Mouse (Mus musculus) forebrain, embryonic 12.5 days (tissue): ENCODE data around the gene Mrpl34. TPM values are rescaled to one million over a fixed set of nuclear protein-coding genes. Genes with fewer than 3 reads are reported as not detected.

Experiments used
- ATAC-seq: fragments of 200-750 bp; cut with Nextera tagmentation; 2 replicates; pipeline ENCODE4 v1.8.0; 2017; ENCODE audit warnings: moderate TSS enrichment; ENCODE audit not compliant: low FRiP score
- H3K27ac ChIP-seq: fragments of 300-500 bp; sonication (generic); 2 replicates; pipeline ENCODE4 v1.5.1; 2016; ENCODE audit warnings: mild to moderate bottlenecking
- H3K27me3 ChIP-seq: fragments of 300-500 bp; sonication (generic); 2 replicates; pipeline ENCODE4 v1.6.1; 2016; ENCODE audit warnings: mild to moderate bottlenecking
- H3K36me3 ChIP-seq: fragments of 300-500 bp; sonication (generic); replicated peaks from 2 replicates; pipeline ENCODE4 v1.6.1; 2016; ENCODE audit warnings: mild to moderate bottlenecking
- H3K4me1 ChIP-seq: fragments of 300-500 bp; sonication (generic); 2 replicates; pipeline ENCODE4 v1.6.1; 2016
- H3K4me2 ChIP-seq: fragments of 300-500 bp; sonication (generic); 2 replicates; pipeline ENCODE4 v1.6.1; 2016; ENCODE audit warnings: mild to moderate bottlenecking, moderate library complexity
- H3K4me3 ChIP-seq: fragments of 300-500 bp; sonication (generic); replicated peaks from 2 replicates; pipeline ENCODE4 v1.5.1; 2016; ENCODE audit warnings: mild to moderate bottlenecking
- H3K9ac ChIP-seq: fragments of 300-500 bp; sonication (generic); 2 replicates; pipeline ENCODE4 v1.6.1; 2016; ENCODE audit warnings: mild to moderate bottlenecking
- H3K9me3 ChIP-seq: fragments of 300-500 bp; sonication (generic); 2 replicates; pipeline ENCODE4 v1.6.1; 2016
- WGBS: fragments of 180-500 bp; shearing (Covaris S2); methylation state at CpG from one replicate; pipeline ENCODE4 v1.1.7; 2016; 5-methylcytosine and 5-hydroxymethylcytosine counted together
- polyA plus RNA-seq: library from polyadenylated mRNA; unstranded; fragments of >200 nt; fragmentation: Nextera tagmentation; extraction: Ambion mirVana; gene quantifications from 2 replicates; pipeline ENCODE4 v1.2.1, GENCODE M21; 2016

Gene Mrpl34
- polyA plus RNA-seq, 1 experiment from 2014 or later = 207 TPM

DNA sequence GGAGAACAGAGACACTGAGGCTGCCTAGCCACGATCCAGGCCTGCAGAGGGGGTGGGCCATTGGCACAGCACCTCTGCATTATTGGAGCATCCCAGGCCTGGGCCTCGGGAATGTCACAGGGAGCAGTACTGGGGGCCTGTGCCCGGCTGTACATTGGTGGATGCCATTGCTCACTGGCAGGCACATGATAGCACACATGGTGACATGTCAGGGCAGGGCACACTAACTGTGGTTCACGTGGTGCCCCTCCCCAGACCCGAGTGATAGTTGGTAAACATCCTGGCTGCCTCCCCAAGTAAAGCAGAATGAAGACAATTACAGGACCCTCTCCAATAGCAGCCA lies 6.1 kb downstream of the Mrpl34 start:
- Histone ChIP-seq H3K27me3 (no peaks in the 10 kb centered on the region), H3K27ac (no peak overlapping the region), H3K4me2 (no peak overlapping the region), H3K4me1 (peaks cover 23% of the 10 kb centered on the region), H3K9ac (no peak overlapping the region; the same call in 1 of the 2 replicates), H3K4me3 (no peak overlapping the region), H3K36me3 (peaks cover 51% of the 10 kb centered on the region), H3K9me3 (no peaks in the 10 kb centered on the region)
- 90% methylated on average over 5 of the region's 5 CpGs for WGBS
- ATAC-seq = no peak

DNA sequence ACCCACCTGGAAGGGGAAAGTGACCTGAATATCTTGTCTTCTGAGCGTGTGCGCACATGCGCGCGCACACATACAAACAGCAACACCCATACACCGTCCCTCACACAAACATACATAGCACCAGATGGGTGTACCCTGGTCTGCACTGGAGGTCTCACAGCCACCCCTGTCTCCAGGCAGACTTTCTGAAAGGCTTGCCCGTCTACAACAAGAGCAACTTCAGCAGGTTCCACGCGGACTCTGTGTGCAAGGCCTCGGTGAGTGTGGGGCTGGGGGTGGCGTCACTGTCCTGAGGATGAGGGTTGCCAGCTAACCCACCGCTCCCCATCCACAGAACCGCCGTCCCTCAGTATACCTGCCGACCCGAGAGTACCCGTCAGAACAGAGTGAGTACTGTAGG lies 7.1 kb downstream of the Mrpl34 start:
- no peak for ATAC-seq
- peaks cover 47% of the 10 kb centered on the region for H3K36me3 ChIP-seq

DNA sequence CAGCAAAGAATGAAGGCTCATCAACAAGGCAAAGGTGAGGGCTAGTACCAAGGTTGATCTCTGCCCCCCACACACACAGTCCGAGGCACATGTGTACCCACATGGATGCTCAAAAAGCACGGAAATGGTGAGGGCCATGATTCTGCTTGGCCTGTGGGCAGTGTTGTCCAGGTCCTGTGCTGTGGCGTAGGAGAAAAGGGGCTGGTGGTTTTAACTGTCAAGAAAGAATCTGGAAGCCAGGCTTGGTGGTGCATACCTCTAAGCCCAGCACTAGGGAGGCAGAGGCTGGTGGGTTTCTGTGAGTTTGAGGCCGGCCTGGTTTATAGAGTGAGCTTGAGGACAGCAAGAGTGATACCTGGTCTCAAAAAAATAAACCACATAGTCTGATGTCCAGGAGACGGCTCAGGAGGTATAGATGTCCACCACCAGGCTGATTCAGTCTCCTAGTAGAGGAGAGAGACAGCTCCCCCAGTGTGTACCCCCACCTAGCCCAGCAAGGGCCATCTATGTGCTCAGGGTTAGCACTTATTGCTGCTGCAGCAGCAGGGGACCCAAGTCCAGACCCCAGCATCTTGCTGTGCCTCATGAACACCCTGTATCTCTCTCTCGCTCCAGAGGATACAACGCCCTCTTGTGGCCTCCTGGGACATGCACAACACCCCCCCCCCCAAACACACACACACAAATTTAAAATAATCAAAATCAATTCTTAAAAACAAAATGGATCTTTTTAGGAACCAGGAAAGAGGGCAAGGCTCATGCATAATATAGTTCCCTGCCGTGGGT lies 8.0 kb downstream of the Mrpl34 start:
- Histone ChIP-seq H3K9me3 (no peaks in the 10 kb centered on the region), H3K4me2 (no peak overlapping the region), H3K36me3 (peaks cover 50% of the 10 kb centered on the region), H3K9ac (no peak overlapping the region), H3K4me1 (peaks cover 37% of the 10 kb centered on the region), H3K4me3 (no peak overlapping the region), H3K27me3 (no peaks in the 10 kb centered on the region), H3K27ac (no peak overlapping the region)
- whole genome bisulfite sequencing = 82% methylated on average over 8 of the region's 8 CpGs
- no peak for ATAC-seq

More for the DNA sequence above, 7.1 kb downstream of the Mrpl34 start:
- no peak overlapping the region for H3K27ac ChIP-seq
- no peak overlapping the region for H3K4me3 ChIP-seq
- peaks cover 27% of the 10 kb centered on the region for H3K4me1 ChIP-seq
- H3K4me2 ChIP-seq = no peak overlapping the region
- H3K9ac ChIP-seq = no peak overlapping the region
- no peaks in the 10 kb centered on the region for H3K27me3 ChIP-seq
- WGBS = 96% methylated on average over 17 of the region's 17 CpGs
- H3K9me3 ChIP-seq = no peaks in the 10 kb centered on the region

- no peak overlapping the region for H3K27ac ChIP-seq
- peaks cover 63% of the 10 kb centered on the region for H3K36me3 ChIP-seq
- WGBS = 94% methylated on average over 18 of the region's 18 CpGs
- H3K27me3 ChIP-seq = no peaks in the 10 kb centered on the region
- no peak overlapping the region for H3K9ac ChIP-seq
- no peak for ATAC-seq
- no peak overlapping the region for H3K4me2 ChIP-seq
- H3K9me3 ChIP-seq = no peaks in the 10 kb centered on the region
- peaks cover 34% of the 10 kb centered on the region for H3K4me1 ChIP-seq
- no peak overlapping the region for H3K4me3 ChIP-seq
These were observed 9.6 kb downstream of the Mrpl34 start for GRCm38 (mm10) chr8:71474344-71474743.

DNA sequence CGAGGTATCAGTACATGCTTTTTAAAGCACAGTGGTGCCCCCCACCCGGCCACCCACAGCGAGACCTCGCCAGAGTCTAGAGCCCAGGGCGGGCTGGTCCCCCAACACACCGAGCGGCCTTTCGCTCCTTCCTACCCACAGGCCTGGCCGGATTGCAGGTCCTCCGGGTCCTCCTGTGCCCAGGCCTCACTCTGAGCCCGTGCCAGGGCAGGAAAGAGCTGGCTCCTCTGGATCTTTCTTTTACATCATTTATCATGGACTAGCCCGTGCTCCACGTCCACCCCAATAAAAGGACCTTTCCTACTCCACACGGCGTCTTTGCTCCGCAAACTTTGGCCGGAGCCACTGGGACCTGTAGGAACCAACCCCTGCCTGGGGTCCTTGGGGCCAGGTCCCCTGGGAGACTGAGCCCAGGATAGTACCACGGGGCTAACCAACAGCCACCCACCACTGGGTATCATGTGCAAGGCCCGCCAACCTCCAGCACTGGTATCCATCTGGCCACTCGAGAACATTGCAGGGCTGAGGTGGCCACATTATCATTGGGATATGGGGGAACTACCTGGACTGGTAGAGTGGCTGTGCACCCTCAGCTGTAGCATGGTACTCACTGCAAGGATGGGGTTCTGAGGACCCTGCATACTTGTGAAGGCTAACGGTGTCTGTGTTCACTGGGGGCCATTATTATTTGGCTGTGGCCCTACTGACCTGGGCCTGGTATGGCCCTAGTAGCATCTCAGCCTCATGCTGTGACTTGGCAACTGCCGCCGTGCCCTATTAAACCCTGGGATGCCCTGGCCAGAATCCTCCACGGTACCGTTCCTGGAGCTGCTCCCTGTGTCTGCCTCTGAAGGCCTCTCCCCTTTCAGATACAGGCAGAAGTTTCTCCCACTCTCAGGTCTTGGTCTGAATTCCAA lies 10.3 kb downstream of the Mrpl34 start:
- no peaks in the 10 kb centered on the region for H3K9me3 ChIP-seq
- WGBS = 91% methylated on average over 25 of the region's 25 CpGs
- no peaks in the 10 kb centered on the region for H3K27me3 ChIP-seq
- peaks cover 29% of the 10 kb centered on the region for H3K4me1 ChIP-seq
- H3K36me3 ChIP-seq = peaks cover 70% of the 10 kb centered on the region
- no peak overlapping the region for H3K27ac ChIP-seq
- peak overlapping the region; percentile 90; the same call in 1 of the 2 replicates for H3K4me2 ChIP-seq
- ATAC-seq = no peak
- no peak overlapping the region for H3K9ac ChIP-seq
- no peak overlapping the region for H3K4me3 ChIP-seq

GRCm38 (mm10) chr8:71475702-71476075 lies 10.9 kb downstream of the Mrpl34 start:
- Histone ChIP-seq H3K27ac (peak overlapping the region; percentile 90; the same call in 1 of the 2 replicates), H3K36me3 (peaks cover 76% of the 10 kb centered on the region), H3K27me3 (no peaks in the 10 kb centered on the region), H3K9me3 (no peaks in the 10 kb centered on the region), H3K4me3 (peak overlapping the region; percentile 64), H3K4me2 (peak overlapping the region; percentile 90), H3K4me1 (peaks cover 23% of the 10 kb centered on the region), H3K9ac (peak overlapping the region; percentile 72; the same call in 1 of the 2 replicates)
- peak; percentile 23 for ATAC-seq
- 30% methylated on average over 4 of the region's 4 CpGs for WGBS

DNA sequence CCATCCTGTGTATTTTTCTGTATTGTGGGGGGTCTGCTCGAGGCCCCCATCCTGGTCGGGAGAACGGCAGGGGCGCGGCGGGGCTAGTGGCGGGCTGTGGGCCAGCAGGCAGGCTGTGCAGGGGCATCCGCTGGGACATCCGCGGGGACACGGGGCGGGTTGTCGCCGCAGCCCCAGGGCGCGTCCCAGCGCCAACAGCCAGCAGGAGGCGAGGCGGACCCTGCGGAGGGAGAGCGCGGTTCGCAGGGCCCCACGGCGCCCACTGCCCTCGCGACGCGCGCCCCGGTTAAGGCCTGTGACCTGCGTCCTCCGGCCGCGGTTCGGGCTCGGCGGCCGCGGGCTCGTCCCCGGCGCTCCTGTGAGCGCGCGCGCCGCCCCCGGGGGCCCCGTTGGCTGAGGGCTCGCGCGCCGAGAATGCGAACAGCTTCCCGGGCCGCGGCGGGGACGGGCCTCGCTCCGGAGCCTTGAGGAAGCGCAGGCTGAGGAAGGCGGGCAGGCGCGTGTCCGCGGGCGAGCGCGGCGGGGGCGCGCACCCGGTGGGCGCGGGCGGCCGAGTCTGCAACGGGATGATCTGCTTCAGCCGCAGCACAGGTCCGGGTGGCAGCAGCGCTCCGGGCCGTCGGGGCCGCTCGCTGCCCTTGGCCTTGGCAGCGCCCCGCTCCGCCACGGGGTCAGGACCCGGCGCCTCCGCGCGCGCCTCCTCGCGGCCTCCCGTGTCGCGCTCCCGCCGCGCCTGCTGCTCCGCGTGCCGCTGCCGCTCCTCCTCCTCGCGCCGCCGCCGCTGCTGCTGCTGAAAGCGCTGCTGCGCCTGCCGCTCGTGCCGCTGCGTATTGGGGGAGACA lies 11.6 kb downstream of the Mrpl34 start:
- H3K36me3 ChIP-seq = peaks cover 77% of the 10 kb centered on the region
- ATAC-seq = peak; percentile 63
- peaks cover 22% of the 10 kb centered on the region for H3K4me1 ChIP-seq
- H3K27me3 ChIP-seq = no peaks in the 10 kb centered on the region
- peak overlapping the region; percentile 72 for H3K9ac ChIP-seq
- no peaks in the 10 kb centered on the region for H3K9me3 ChIP-seq
- H3K4me2 ChIP-seq = peak overlapping the region; percentile 90
- peak overlapping the region; percentile 64 for H3K4me3 ChIP-seq
- peak overlapping the region; percentile 90 for H3K27ac ChIP-seq
- WGBS = under 1% methylated on average over 97 of the region's 121 CpGs

- 43% methylated on average over 14 of the region's 14 CpGs for WGBS
- Histone ChIP-seq H3K9ac (peak overlapping the region; percentile 72), H3K36me3 (peaks cover 77% of the 10 kb centered on the region), H3K4me2 (peak overlapping the region; percentile 90), H3K4me1 (peaks cover 25% of the 10 kb centered on the region), H3K27me3 (no peaks in the 10 kb centered on the region; the same call in 1 of the 2 replicates), H3K27ac (peak overlapping the region; percentile 90), H3K9me3 (no peaks in the 10 kb centered on the region), H3K4me3 (peak overlapping the region; percentile 64)
- ATAC-seq = no peak
These were observed 12.6 kb downstream of the Mrpl34 start for GRCm38 (mm10) chr8:71477196-71477845.

DNA sequence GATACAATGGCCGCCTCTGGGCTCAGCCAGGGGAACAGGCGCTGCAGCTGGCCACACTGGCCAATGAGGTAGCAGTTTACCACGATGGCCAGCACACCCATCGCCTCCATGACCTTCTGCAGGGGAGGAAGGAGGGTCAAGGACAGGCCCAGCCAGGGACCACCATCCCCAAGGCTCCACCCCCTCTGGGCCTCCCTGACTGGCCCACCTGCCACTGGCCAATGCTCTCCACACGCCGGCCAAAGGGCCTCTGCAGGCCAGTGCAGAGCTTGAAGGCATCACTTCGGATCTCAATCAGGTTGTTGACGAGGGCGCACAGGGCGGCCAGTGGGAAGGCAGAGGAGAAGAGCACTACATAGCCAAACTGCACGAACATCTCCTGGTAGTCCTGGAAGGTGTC lies 14.2 kb downstream of the Mrpl34 start:
- Histone ChIP-seq H3K4me3 (no peak overlapping the region), H3K9me3 (no peaks in the 10 kb centered on the region), H3K4me1 (peaks cover 32% of the 10 kb centered on the region), H3K4me2 (no peak overlapping the region), H3K27me3 (no peaks in the 10 kb centered on the region; the same call in 1 of the 2 replicates), H3K9ac (0 out of 2 replicates have a peak overlapping the region, but pooled peaks have one; percentile 40), H3K27ac (no peak overlapping the region), H3K36me3 (peaks cover 76% of the 10 kb centered on the region)
- ATAC-seq = no peak
- WGBS = 91% methylated on average over 11 of the region's 11 CpGs

DNA sequence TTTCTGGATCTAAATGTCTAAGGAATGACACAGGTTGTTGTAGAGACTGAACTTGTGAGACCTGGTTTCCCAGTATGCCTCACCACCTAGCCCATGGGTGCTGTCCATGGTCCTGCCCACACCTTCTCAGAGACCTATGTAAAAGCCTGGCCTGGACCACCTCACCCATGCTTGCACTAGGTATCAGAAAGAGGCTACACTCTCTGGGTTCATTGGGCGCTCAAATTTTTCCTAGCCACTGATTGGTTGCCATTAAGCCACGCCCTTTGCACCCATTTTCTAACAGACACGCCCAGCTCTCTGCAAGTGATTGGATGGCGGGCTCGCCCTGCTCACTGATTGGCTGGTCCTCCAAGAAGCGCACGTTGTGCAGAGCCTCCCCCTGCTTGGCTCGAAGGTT lies 19.2 kb downstream of the Mrpl34 start:
- Histone ChIP-seq H3K4me1 (peaks cover 43% of the 10 kb centered on the region), H3K4me3 (no peak overlapping the region; the same call in 1 of the 2 replicates)

GRCm38 (mm10) chr8:71484736-71485135 lies 20.0 kb downstream of the Mrpl34 start:
- H3K36me3 ChIP-seq = peaks cover 52% of the 10 kb centered on the region
- no peaks in the 10 kb centered on the region for H3K9me3 ChIP-seq
- H3K9ac ChIP-seq = peak overlapping the region; percentile 99
- H3K4me1 ChIP-seq = peaks cover 51% of the 10 kb centered on the region
- 91% methylated on average over 19 of the region's 19 CpGs for whole genome bisulfite sequencing
- ATAC-seq = no peak
- H3K4me2 ChIP-seq = peak overlapping the region; percentile 75
- no peak overlapping the region for H3K27ac ChIP-seq
- H3K27me3 ChIP-seq = no peaks in the 10 kb centered on the region; the same call in 1 of the 2 replicates
- H3K4me3 ChIP-seq = peak overlapping the region; percentile 92

More for the DNA sequence above, 19.2 kb downstream of the Mrpl34 start:
- no peaks in the 10 kb centered on the region; the same call in 1 of the 2 replicates for H3K27me3 ChIP-seq
- H3K4me2 ChIP-seq = no peak overlapping the region
- ATAC-seq = no peak
- no peaks in the 10 kb centered on the region for H3K9me3 ChIP-seq
- 52% methylated on average over 8 of the region's 8 CpGs for WGBS
- H3K27ac ChIP-seq = no peak overlapping the region
- no peak overlapping the region for H3K9ac ChIP-seq
- H3K36me3 ChIP-seq = peaks cover 59% of the 10 kb centered on the region
